Mouse (Mus musculus): ENCODE data around the gene Fgfr2.

GRCm38 (mm10) chr7:130386308-130386707, 2736.8 kb downstream of the Fgfr2 start:
- TF ChIP-seq CTCF (IDR thresholded peaks at IDR 0.05; ENCODE audit: extremely low read depth, insufficient read length, insufficient replicate concordance, low read depth, low read length) (no peak), POLR2A (IDR thresholded peaks at IDR 0.05; ENCODE audit: low read depth, low read length) (no peak)

Measured in small intestine, adult 2 months (tissue).